Mouse (Mus musculus): ENCODE data around the gene Commd9. TPM values are rescaled to one million over a fixed set of nuclear protein-coding genes. Genes with fewer than 3 reads are reported as not detected.
A peak's percentile ranks its signal among the peaks of the same experiment; 100 is the strongest.

Gene Commd9
- polyA plus RNA-seq, 2 experiments = 19.8 to 29.7 TPM

- TF ChIP-seq EP300 (IDR thresholded peaks at IDR 0.05; ENCODE audit: low read depth) (no peak), CTCF (IDR thresholded peaks at IDR 0.05; ENCODE audit: low read depth) (no peak)
- DNase-seq (ENCODE audit: low read depth in 3 of 3, low spot score in 3 of 3) (no peak), ATAC-seq (ENCODE audit: insufficient read depth) (no peak)
- no peak overlapping the region for H3K4me3 ChIP-seq (ENCODE audit: insufficient read depth in 1 of 2, low read depth in 2 of 2, low read length in 2 of 2)
- H3K4me2 ChIP-seq (ENCODE audit: low read depth) = no peak overlapping the region
- no peaks in the 10 kb centered on the region for H3K9me3 ChIP-seq (ENCODE audit: control insufficient read depth, low read length)
- no peak overlapping the region for H3K9ac ChIP-seq (replicated peaks)
- no peaks in the 10 kb centered on the region; the same call in 1 of the 2 replicates for H3K36me3 ChIP-seq (replicated peaks; ENCODE audit: control insufficient read depth, insufficient read depth, low read depth)
- H3K27me3 ChIP-seq (ENCODE audit: control insufficient read depth, insufficient read depth, low read length) = no peaks in the 10 kb centered on the region
- 77% methylated on average over 4 of the region's 4 CpGs for WGBS (ENCODE audit: insufficient replicate concordance)
- no peaks in the 10 kb centered on the region for H3K4me1 ChIP-seq (replicated peaks; ENCODE audit: control insufficient read depth in 2 of 2, insufficient read depth in 2 of 2, low read length in 1 of 2)
- no peak overlapping the region for H3K27ac ChIP-seq
These were observed 16.1 kb downstream of the Commd9 start for GRCm38 (mm10) chr2:101902196-101902595.

GRCm38 (mm10) chr2:101905534-101906378, 19.7 kb downstream of the Commd9 start:
- H3K9me3 ChIP-seq (ENCODE audit: control insufficient read depth, low read length) = no peaks in the 10 kb centered on the region
- no peaks in the 10 kb centered on the region; the same call in 1 of the 2 replicates for H3K36me3 ChIP-seq (replicated peaks; ENCODE audit: control insufficient read depth, insufficient read depth, low read depth)
- peak; percentile 51 for ATAC-seq (ENCODE audit: insufficient read depth)
- no peak overlapping the region for H3K4me3 ChIP-seq (ENCODE audit: insufficient read depth in 1 of 2, low read depth in 2 of 2, low read length in 2 of 2)
- no peak overlapping the region for H3K9ac ChIP-seq (replicated peaks)
- no peak overlapping the region for H3K27ac ChIP-seq
- peak overlapping the region; percentile 17; the same call in 1 of the 2 replicates for H3K4me2 ChIP-seq (ENCODE audit: low read depth)
- H3K4me1 ChIP-seq (replicated peaks; ENCODE audit: control insufficient read depth in 2 of 2, insufficient read depth in 2 of 2, low read length in 1 of 2) = no peaks in the 10 kb centered on the region
- TF ChIP-seq EP300 (IDR thresholded peaks at IDR 0.05; ENCODE audit: low read depth) = no peak
- TF ChIP-seq CTCF (IDR thresholded peaks at IDR 0.05; ENCODE audit: low read depth) = peak; percentile 86
- peak; percentile 31 to 46 (median 36) for DNase-seq (ENCODE audit: low read depth in 3 of 3, low spot score in 3 of 3)
- WGBS (ENCODE audit: insufficient replicate concordance) = 23% methylated on average over 21 of the region's 21 CpGs
- no peaks in the 10 kb centered on the region for H3K27me3 ChIP-seq (ENCODE audit: control insufficient read depth, insufficient read depth, low read length)

- Histone ChIP-seq H3K27me3 (ENCODE audit: control insufficient read depth, insufficient read depth, low read length) (no peaks in the 10 kb centered on the region), H3K4me1 (replicated peaks; ENCODE audit: control insufficient read depth in 2 of 2, insufficient read depth in 2 of 2, low read length in 1 of 2) (no peaks in the 10 kb centered on the region), H3K4me3 (ENCODE audit: insufficient read depth in 1 of 2, low read depth in 2 of 2, low read length in 2 of 2) (no peak overlapping the region), H3K36me3 (replicated peaks; ENCODE audit: control insufficient read depth, insufficient read depth, low read depth) (no peaks in the 10 kb centered on the region), H3K9me3 (ENCODE audit: control insufficient read depth, low read length) (no peaks in the 10 kb centered on the region), H3K9ac (replicated peaks) (no peak overlapping the region), H3K4me2 (ENCODE audit: low read depth) (no peak overlapping the region; the same call in 1 of the 2 replicates), H3K27ac (no peak overlapping the region)
- WGBS (ENCODE audit: insufficient replicate concordance) = 50% methylated on average over 5 of the region's 5 CpGs
- TF ChIP-seq EP300 (IDR thresholded peaks at IDR 0.05; ENCODE audit: low read depth) (no peak), CTCF (IDR thresholded peaks at IDR 0.05; ENCODE audit: low read depth) (no peak)
- ATAC-seq (ENCODE audit: insufficient read depth) (no peak), DNase-seq (ENCODE audit: low read depth in 3 of 3, low spot score in 3 of 3) (no peak)
These were observed 20.3 kb downstream of the Commd9 start for GRCm38 (mm10) chr2:101906379-101906690.

GRCm38 (mm10) chr2:101907386-101908022, 21.5 kb downstream of the Commd9 start:
- Histone ChIP-seq H3K36me3 (replicated peaks; ENCODE audit: control insufficient read depth, insufficient read depth, low read depth) (no peaks in the 10 kb centered on the region), H3K9me3 (ENCODE audit: control insufficient read depth, low read length) (no peaks in the 10 kb centered on the region), H3K4me3 (ENCODE audit: insufficient read depth in 1 of 2, low read depth in 2 of 2, low read length in 2 of 2) (no peak overlapping the region), H3K9ac (replicated peaks) (no peak overlapping the region), H3K27ac (no peak overlapping the region), H3K27me3 (ENCODE audit: control insufficient read depth, insufficient read depth, low read length) (no peaks in the 10 kb centered on the region), H3K4me1 (replicated peaks; ENCODE audit: control insufficient read depth in 2 of 2, insufficient read depth in 2 of 2, low read length in 1 of 2) (no peaks in the 10 kb centered on the region), H3K4me2 (ENCODE audit: low read depth) (no peak overlapping the region)
- DNase-seq (ENCODE audit: low read depth in 3 of 3, low spot score in 3 of 3) (no peak), ATAC-seq (ENCODE audit: insufficient read depth) (no peak)
- WGBS (ENCODE audit: insufficient replicate concordance) = 73% methylated on average over 10 of the region's 10 CpGs
- TF ChIP-seq EP300 (IDR thresholded peaks at IDR 0.05; ENCODE audit: low read depth) (no peak), CTCF (IDR thresholded peaks at IDR 0.05; ENCODE audit: low read depth) (no peak)

DNA sequence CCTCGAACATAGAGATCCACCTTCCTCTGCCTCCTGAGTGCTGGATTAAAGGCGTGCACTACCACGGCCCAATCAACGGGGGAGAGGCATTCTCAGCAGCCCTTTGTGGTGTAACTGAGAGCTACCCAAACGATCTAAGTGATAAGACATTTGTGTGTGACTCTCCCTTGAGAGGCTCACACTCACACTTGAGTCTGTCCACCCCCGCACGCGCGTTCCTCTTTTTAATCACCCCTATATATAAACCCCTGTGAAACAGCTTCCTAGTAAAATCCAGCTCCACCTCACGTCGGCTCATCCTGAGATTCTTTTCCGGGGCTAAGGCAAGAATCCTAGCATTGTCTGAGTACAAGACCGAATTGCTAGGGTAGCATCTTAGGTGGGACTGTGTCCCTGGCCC, 22.7 kb downstream of the Commd9 start:
- no peak for DNase-seq (ENCODE audit: low read depth in 3 of 3, low spot score in 3 of 3)
- Histone ChIP-seq H3K4me2 (ENCODE audit: low read depth) (no peak overlapping the region), H3K36me3 (replicated peaks; ENCODE audit: control insufficient read depth, insufficient read depth, low read depth) (no peaks in the 10 kb centered on the region), H3K4me3 (ENCODE audit: insufficient read depth in 1 of 2, low read depth in 2 of 2, low read length in 2 of 2) (no peak overlapping the region), H3K9ac (replicated peaks) (no peak overlapping the region), H3K27me3 (ENCODE audit: control insufficient read depth, insufficient read depth, low read length) (no peaks in the 10 kb centered on the region), H3K27ac (no peak overlapping the region), H3K9me3 (ENCODE audit: control insufficient read depth, low read length) (no peaks in the 10 kb centered on the region), H3K4me1 (replicated peaks; ENCODE audit: control insufficient read depth in 2 of 2, insufficient read depth in 2 of 2, low read length in 1 of 2) (no peaks in the 10 kb centered on the region)
- TF ChIP-seq EP300 (IDR thresholded peaks at IDR 0.05; ENCODE audit: low read depth) = no peak
- TF ChIP-seq CTCF (IDR thresholded peaks at IDR 0.05; ENCODE audit: low read depth) = no peak
- 39% methylated on average over 13 of the region's 13 CpGs for WGBS (ENCODE audit: insufficient replicate concordance)
- ATAC-seq (ENCODE audit: insufficient read depth) = no peak
